ENCODE assay signal across 8 mouse cellular contexts in the genomic region with DNA sequence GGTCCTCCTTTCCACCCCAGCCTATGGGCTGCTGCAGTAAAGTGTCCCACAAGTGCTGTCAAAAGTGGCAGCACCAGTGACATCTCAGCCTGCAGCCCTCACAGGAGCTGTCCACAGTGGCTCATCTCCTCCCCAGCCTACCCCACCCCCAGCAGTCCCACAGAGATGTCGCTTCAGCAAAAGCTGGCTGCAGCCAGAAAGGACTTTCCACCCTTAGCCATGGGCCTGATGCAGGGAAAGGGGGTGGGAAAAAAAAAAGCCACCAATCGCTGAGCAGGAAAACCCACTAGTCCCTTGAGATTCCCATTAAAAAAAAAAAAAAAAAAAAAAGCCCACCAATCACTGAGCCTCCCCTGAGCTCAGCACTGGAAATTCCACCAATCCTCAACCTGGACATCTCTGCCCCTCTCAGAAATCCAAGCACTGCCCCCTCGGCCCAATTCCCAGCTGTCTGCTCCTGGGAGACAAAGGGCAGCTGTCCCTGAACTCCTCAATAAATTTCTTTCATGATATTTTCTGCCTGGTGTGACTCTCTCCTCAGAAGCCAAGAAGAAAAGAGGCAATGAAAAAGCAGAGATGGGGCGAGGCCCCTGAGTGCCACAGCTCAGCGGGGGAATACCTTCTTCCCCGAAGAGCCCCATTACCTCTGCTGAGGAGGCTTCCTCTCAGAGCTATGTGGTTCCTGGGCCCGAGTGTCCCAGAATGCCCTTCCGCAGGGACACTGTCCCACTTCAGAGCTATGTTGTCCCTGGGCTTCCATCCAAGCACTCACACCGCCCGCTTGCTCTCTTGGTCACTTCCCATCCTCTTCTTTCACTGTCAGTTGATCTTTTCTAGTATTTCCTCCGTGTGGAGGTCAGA. TPM values are rescaled to one million over a fixed set of nuclear protein-coding genes. Genes with fewer than 3 reads are reported as not detected.
A peak's percentile ranks its signal among the peaks of the same experiment; 100 is the strongest.
DNase-seq lines count a peak whose midpoint lies in the region; ATAC-seq lines count a peak whose summit lies in the region.

No protein-coding gene starts in this region.

- H3K36me3 ChIP-seq in forebrain, embryonic 11.5 days (ENCODE audit: control insufficient read depth, insufficient read depth, low read length), result peaks cover 5% of the 10 kb centered on the region; the same call in 1 of the 2 replicates
- H3K36me3 ChIP-seq in midbrain, embryonic 10.5 days, result peaks cover 62% of the 10 kb centered on the region

- H3K9me3 ChIP-seq in forebrain, embryonic 11.5 days (ENCODE audit: control insufficient read depth, low read length), result no peaks in the 10 kb centered on the region
- no peaks in the 10 kb centered on the region for H3K9me3 ChIP-seq in midbrain, embryonic 10.5 days (replicated peaks)

- H3K4me3 ChIP-seq in forebrain, embryonic 11.5 days (ENCODE audit: low read depth, low read length), result no peak overlapping the region
- H3K4me3 ChIP-seq in midbrain, embryonic 10.5 days, result peak overlapping the region; percentile 9; the same call in 1 of the 2 replicates

- peak overlapping the region; percentile 1; the same call in 1 of the 2 replicates for H3K27ac ChIP-seq in forebrain, embryonic 11.5 days (ENCODE audit: low read depth, low read length)
- H3K27ac ChIP-seq in midbrain, embryonic 10.5 days (replicated peaks), result peak overlapping the region; percentile 80

- no peak overlapping the region for H3K4me2 ChIP-seq in forebrain, embryonic 11.5 days (ENCODE audit: low read depth, low read length, severe bottlenecking)

- H3K9ac ChIP-seq in forebrain, embryonic 11.5 days (ENCODE audit: low read length), result no peak overlapping the region

- 0 out of 2 replicates have a peak, but pooled peaks cover 3% of the 10 kb centered on the region for H3K4me1 ChIP-seq in forebrain, embryonic 11.5 days (replicated peaks; ENCODE audit: control insufficient read depth, insufficient read depth, low read length)
- H3K4me1 ChIP-seq in midbrain, embryonic 10.5 days, result peaks cover 38% of the 10 kb centered on the region

- peak; percentile 63 for DNase-seq in urinary bladder, postnatal 14 days (ENCODE audit: low spot score)
- no peak for DNase-seq in urinary bladder, postnatal 10 days (ENCODE audit: low spot score)
- no peak for DNase-seq in forebrain, embryonic 11.5 days (ENCODE audit: low spot score)
- DNase-seq in heart, postnatal 14 days, result peak; percentile 75 to 76
- peak; percentile 75 to 80 for DNase-seq in kidney, postnatal 36 days
- peak; percentile 26 for DNase-seq in midbrain, embryonic 10.5 days (ENCODE audit: low spot score)
- peak; percentile 68 for DNase-seq in testis, postnatal 10 days (ENCODE audit: low spot score)
- no peak for DNase-seq in thymus, postnatal 25 days

- no peaks in the 10 kb centered on the region for H3K27me3 ChIP-seq in forebrain, embryonic 11.5 days (ENCODE audit: control insufficient read depth, insufficient read depth, low read length)
- no peaks in the 10 kb centered on the region for H3K27me3 ChIP-seq in midbrain, embryonic 10.5 days (ENCODE audit: low read depth, poor library complexity, severe bottlenecking)

- intact Hi-C loops in heart, postnatal 14 days (cut with DNase I), result no loop called here

- no peak for ATAC-seq in forebrain, embryonic 11.5 days (replicated peaks; ENCODE audit: low FRiP score)

- WGBS in forebrain, embryonic 11.5 days, result 46% methylated on average over 11 of the region's 11 CpGs
- 51% methylated on average over 11 of the region's 11 CpGs for whole genome bisulfite sequencing in midbrain, embryonic 10.5 days

RNA-seq across cellular contexts. Expression of gene Mydgf, which starts 1.8 kb away (rescaled TPM):
- 55.4 and 64.0 TPM in 2 replicates for polyA plus RNA-seq in forebrain, embryonic 11.5 days (2014; fragmentation: Nextera tagmentation; extraction: Ambion mirVana)
- 10 to 100 TPM; 33.2 to 34.6 TPM for total RNA-seq in heart, postnatal 14 days (2021)
- 77.0 and 78.4 TPM in 2 replicates for polyA plus RNA-seq in midbrain, embryonic 10.5 days (2016; fragmentation: Nextera tagmentation; extraction: Ambion mirVana)

RNA-seq across cellular contexts. Expression of gene Tnfaip8l1, which starts 23.2 kb away (rescaled TPM):
- 7.7 and 8.4 TPM in 2 replicates for polyA plus RNA-seq in forebrain, embryonic 11.5 days (2014; fragmentation: Nextera tagmentation; extraction: Ambion mirVana)
- total RNA-seq in heart, postnatal 14 days (2021), result 1 to 10 TPM; 3.5 to 5.1 TPM
- 7.2 and 8.4 TPM in 2 replicates for polyA plus RNA-seq in midbrain, embryonic 10.5 days (2016; fragmentation: Nextera tagmentation; extraction: Ambion mirVana)

RNA-seq across cellular contexts. Expression of gene Dpp9, which starts 33.2 kb away (rescaled TPM):
- polyA plus RNA-seq in forebrain, embryonic 11.5 days (2014; fragmentation: Nextera tagmentation; extraction: Ambion mirVana), result 48.0 and 50.6 TPM in 2 replicates
- total RNA-seq in heart, postnatal 14 days (2021), result 10 to 100 TPM; 32.8 to 36.6 TPM
- polyA plus RNA-seq in midbrain, embryonic 10.5 days (2016; fragmentation: Nextera tagmentation; extraction: Ambion mirVana), result 45.6 and 46.9 TPM in 2 replicates

RNA-seq across cellular contexts. Expression of gene Sema6b, which starts 45.4 kb away (rescaled TPM):
- polyA plus RNA-seq in forebrain, embryonic 11.5 days (2014; fragmentation: Nextera tagmentation; extraction: Ambion mirVana), result 1.4 and 2.5 TPM in 2 replicates
- total RNA-seq in heart, postnatal 14 days (2021), result 10 to 100 TPM; 14.5 to 14.7 TPM
- polyA plus RNA-seq in midbrain, embryonic 10.5 days (2016; fragmentation: Nextera tagmentation; extraction: Ambion mirVana), result 1.2 and 1.8 TPM in 2 replicates

Comparison
In these comparisons a context has a peak if more than half of its experiments do, and no peak if none do; other contexts are left out.
1. DNase-seq: peak in urinary bladder, postnatal 14 days (single experiment), heart, postnatal 14 days (2 of 2), kidney, postnatal 36 days (2 of 2), midbrain, embryonic 10.5 days (single experiment) and testis, postnatal 10 days (single experiment); none in urinary bladder, postnatal 10 days (single experiment), forebrain, embryonic 11.5 days (single experiment) and thymus, postnatal 25 days (single experiment).